Mouse (Mus musculus) lung, embryonic 15.5 days (tissue): Measurements from ENCODE around the gene D330045A20Rik. TPM values are rescaled to one million over a fixed set of nuclear protein-coding genes. Genes with fewer than 3 reads are reported as not detected.
A peak's percentile ranks its signal among the peaks of the same experiment; 100 is the strongest.
"Not testable (repeated sequence)": the region's sequence is repeated elsewhere in the genome, so short reads cannot be mapped to it uniquely, and the experiment has no call there.

Experiments used
- ATAC-seq: fragments of 200-750 bp; cut with Nextera tagmentation; 2 replicates; pipeline ENCODE4 v1.8.0; 2017; ENCODE audit warnings: moderate number of reproducible peaks, borderline replicate concordance; ENCODE audit not compliant: low FRiP score, low TSS enrichment; ENCODE audit errors: extremely low read depth
- H3K27ac ChIP-seq: fragments of 300-500 bp; sonication (generic); 2 replicates; pipeline ENCODE4 v1.5.1; 2015; ENCODE audit warnings: moderate library complexity, mild to moderate bottlenecking, inconsistent platforms
- H3K27me3 ChIP-seq: fragments of 300-500 bp; sonication (generic); 2 replicates; pipeline ENCODE4 v1.6.1; 2015; ENCODE audit warnings: inconsistent platforms
- H3K36me3 ChIP-seq: fragments of 300-500 bp; sonication (generic); 2 replicates; pipeline ENCODE4 v1.6.1; 2015; ENCODE audit warnings: inconsistent platforms
- H3K4me1 ChIP-seq: fragments of 300-500 bp; sonication (generic); 2 replicates; pipeline ENCODE4 v1.6.1; 2015; ENCODE audit warnings: inconsistent platforms
- H3K4me2 ChIP-seq: fragments of 300-500 bp; sonication (generic); 2 replicates; pipeline ENCODE4 v1.6.1; 2015; ENCODE audit warnings: inconsistent platforms, mild to moderate bottlenecking, moderate library complexity
- H3K4me3 ChIP-seq: fragments of 300-500 bp; sonication (generic); 2 replicates; pipeline ENCODE4 v1.5.1; 2015; ENCODE audit warnings: mild to moderate bottlenecking, inconsistent platforms
- H3K9ac ChIP-seq: fragments of 300-500 bp; sonication (generic); 2 replicates; pipeline ENCODE4 v1.6.1; 2015; ENCODE audit warnings: inconsistent platforms
- H3K9me3 ChIP-seq: fragments of 300-500 bp; sonication (generic); 2 replicates; pipeline ENCODE4 v1.6.1; 2016; ENCODE audit warnings: inconsistent platforms
- WGBS: fragments of 180-500 bp; shearing (Covaris S2); methylation state at CpG from one replicate; pipeline ENCODE4 v1.1.7; 2015; 5-methylcytosine and 5-hydroxymethylcytosine counted together
- polyA plus RNA-seq: library from polyadenylated mRNA; unstranded; fragments of >200 nt; fragmentation: Nextera tagmentation; extraction: Ambion mirVana; gene quantifications from 2 replicates; pipeline ENCODE4 v1.2.1, GENCODE M21; 2015

D330045A20Rik gene
- polyA plus RNA-seq, 1 experiment from 2014 or later = 1.2 TPM

DNA sequence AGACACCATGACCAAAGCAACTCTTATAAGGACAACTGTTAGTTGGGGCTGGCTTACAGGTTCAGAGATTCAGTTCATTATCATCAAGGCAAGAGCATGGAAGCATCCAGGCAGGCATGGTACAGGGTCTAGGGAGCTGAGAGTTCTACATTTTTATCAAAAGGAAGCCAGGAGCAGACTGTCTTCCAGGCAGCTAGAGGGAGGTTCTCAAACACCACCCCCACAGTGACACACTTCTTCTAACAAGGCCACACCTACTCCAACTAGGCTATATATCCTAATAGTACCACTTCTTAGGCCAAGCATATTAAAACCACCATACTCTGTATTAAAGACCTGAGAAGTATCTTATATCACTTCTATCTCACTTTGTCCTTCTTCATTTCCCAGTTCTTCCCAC, 49.5 kb downstream of the D330045A20Rik start:
- H3K9me3 ChIP-seq = no peaks in the 10 kb centered on the region
- no peak for ATAC-seq
- H3K27ac ChIP-seq = no peak overlapping the region
- H3K9ac ChIP-seq = no peak overlapping the region
- H3K4me1 ChIP-seq = no peaks in the 10 kb centered on the region
- no peak overlapping the region for H3K4me3 ChIP-seq
- H3K36me3 ChIP-seq = no peaks in the 10 kb centered on the region
- no peaks in the 10 kb centered on the region for H3K27me3 ChIP-seq
- no peak overlapping the region for H3K4me2 ChIP-seq

DNA sequence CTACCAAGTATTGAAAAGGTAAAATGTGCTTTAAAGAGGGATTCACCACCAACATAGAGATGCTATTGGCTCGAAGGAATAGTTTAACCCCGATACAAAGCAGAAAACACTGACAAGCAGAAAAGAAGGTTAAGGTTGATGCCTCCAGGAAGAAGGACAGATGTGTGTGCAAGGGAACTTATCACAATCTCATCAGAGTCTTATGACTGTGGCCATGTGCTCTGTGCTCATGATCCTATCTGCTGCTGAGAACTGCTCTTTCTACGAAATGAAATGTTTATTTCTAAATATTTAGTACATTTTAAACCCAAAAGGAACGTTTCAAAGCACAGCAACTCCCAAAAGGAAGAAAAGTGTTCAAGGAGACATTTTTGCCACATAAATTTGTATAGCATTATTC, 52.1 kb downstream of the D330045A20Rik start:
- Histone ChIP-seq H3K4me3 (no peak overlapping the region), H3K9ac (no peak overlapping the region), H3K27me3 (no peaks in the 10 kb centered on the region), H3K4me1 (no peaks in the 10 kb centered on the region), H3K36me3 (no peaks in the 10 kb centered on the region), H3K27ac (no peak overlapping the region), H3K4me2 (no peak overlapping the region), H3K9me3 (no peaks in the 10 kb centered on the region)
- no peak for ATAC-seq
- 65% methylated on average over 4 of the region's 4 CpGs for WGBS

DNA sequence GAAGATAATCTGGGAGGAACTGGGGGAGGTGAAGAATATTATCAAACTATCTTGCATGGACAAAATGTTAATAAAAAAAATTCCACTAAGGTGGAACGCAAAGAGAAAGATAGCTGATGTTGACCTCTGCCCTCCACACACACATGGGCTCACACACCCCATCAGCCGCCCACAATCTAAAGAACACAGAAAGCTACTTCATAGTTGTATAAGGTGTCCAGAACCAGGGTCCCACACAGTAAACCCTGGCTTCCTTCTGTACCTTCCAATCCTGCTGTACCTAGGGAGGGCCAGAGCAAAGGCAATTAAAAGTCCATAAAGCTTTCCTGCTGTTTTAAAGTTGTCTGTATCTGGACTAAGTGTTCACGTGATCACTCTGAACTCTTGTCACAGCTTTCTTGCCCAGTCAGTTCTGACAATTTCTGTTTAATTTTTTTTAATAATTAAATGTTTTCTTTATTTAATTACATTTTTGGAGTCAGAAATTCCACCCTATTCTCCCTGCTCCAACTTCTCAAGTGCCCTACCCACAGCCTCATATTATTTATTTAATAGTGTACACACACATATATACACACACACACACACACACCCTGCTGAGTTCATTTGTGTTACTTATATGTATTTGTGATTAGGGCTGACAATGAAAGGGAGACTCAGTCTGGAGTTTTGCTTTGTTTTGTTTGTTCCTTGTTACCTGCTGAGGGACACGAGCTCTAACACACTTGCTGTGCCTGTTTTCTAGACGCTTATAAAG, 57.7 kb downstream of the D330045A20Rik start:
- Histone ChIP-seq H3K9me3 (no peaks in the 10 kb centered on the region), H3K4me3 (no peak overlapping the region), H3K27ac (no peak overlapping the region), H3K4me1 (no peaks in the 10 kb centered on the region), H3K4me2 (no peak overlapping the region), H3K36me3 (no peaks in the 10 kb centered on the region), H3K27me3 (no peaks in the 10 kb centered on the region), H3K9ac (no peak overlapping the region)
- no peak for ATAC-seq
- 62% methylated on average over 5 of the region's 5 CpGs for WGBS

DNA sequence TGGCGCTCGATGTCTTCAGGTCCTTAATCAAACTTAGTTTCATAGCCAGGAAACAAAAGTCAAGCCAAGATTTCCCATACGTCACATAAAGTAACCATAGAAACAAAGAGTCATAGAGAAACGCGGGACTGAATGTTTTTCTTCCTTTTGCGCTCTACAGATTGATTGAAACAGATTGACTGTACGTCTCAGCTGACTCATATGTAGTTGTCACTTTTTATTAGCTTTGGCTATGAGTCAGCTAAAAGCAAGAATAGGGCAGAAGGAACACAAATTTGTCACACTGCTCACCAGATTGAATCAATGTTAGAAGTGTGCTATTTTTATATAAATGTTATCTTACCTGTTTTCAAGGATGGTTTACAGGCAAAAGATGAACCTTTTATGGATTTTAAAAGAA, 63.6 kb downstream of the D330045A20Rik start:
- no peaks in the 10 kb centered on the region for H3K36me3 ChIP-seq
- H3K9ac ChIP-seq = no peak overlapping the region
- WGBS = 62% methylated on average over 7 of the region's 7 CpGs
- no peaks in the 10 kb centered on the region for H3K4me1 ChIP-seq
- no peak for ATAC-seq
- H3K9me3 ChIP-seq = no peaks in the 10 kb centered on the region
- H3K4me3 ChIP-seq = no peak overlapping the region
- no peaks in the 10 kb centered on the region for H3K27me3 ChIP-seq
- no peak overlapping the region for H3K27ac ChIP-seq
- H3K4me2 ChIP-seq = no peak overlapping the region

DNA sequence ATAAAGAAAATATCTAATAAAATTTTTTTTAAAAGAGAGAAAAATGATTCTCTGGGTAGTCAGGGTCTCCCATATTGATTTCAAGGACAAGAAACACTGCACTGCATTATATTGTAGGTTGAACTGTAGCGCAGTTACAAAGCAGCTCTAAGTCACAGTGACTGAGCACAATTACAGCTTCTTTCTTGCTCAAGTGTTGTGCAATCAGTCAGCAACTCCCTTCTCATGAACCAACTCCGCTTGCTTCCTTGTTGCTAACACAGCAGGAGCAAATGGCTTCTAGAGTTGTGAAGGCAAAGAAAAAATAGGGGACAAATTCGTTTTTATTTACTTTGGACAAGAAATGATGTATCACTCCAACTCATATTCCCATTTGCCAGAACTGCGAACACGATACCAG, 70.3 kb downstream of the D330045A20Rik start:
- Histone ChIP-seq H3K4me2 (no peak overlapping the region), H3K9me3 (no peaks in the 10 kb centered on the region)
- 72% methylated on average over 5 of the region's 5 CpGs for WGBS

DNA sequence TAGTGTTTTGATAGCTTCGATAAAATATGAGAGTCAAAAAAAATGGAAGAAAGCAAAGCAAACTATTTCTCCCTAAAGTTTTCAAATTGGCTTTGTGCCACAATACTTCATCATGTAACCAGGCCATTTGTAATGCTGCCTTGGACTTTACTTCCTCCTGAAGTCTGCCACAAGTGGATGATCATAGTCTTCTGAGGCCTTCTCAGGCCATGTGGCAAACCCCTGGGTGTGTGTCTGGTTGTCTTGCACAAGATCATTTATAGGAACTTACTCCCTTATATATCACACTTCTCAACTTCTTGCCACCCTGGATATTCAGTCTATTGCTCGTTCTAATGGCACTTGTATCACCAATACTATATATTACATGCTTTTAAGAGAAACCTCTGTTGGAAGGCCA, 71.9 kb downstream of the D330045A20Rik start:
- WGBS = 79% methylated on average over 2 of the region's 2 CpGs
- H3K27me3 ChIP-seq = no peaks in the 10 kb centered on the region
- ATAC-seq = no peak

More for the DNA sequence above, 70.3 kb downstream of the D330045A20Rik start:
- H3K27ac ChIP-seq = no peak overlapping the region
- H3K36me3 ChIP-seq = no peaks in the 10 kb centered on the region
- no peak for ATAC-seq
- no peak overlapping the region for H3K4me3 ChIP-seq
- no peaks in the 10 kb centered on the region for H3K27me3 ChIP-seq
- H3K9ac ChIP-seq = no peak overlapping the region
- H3K4me1 ChIP-seq = no peaks in the 10 kb centered on the region

DNA sequence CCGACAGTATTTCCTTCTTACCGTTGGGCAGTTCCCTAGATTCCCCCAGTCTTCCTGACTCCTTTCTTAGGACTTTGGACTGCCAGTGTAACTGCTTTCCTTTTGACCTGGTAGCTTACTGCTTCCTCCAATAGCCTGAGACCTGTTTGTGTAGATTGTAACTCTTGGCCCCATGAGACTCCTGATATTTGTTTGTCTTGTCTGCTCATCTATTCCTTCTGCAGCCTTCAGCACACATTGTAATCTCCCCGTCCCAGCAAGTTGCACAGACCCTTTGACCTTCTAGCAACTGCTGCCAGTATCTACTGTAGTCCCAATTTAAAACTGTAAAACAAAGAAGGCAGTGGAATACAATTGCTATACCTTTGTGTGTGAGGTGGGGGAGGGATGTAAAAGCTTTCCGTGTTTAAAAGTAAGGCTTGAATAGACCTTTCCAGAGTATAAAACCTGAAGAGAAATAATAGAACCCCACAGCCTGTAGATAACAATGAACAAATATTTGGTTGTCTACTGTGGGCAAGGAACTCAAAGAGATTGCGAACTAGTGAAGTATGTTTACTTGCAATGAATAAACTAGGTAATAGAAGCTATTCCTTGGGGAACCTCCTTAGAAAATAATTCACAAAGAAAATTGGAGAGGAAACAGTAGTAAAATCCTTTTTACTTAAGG, 82.2 kb downstream of the D330045A20Rik start:
- H3K4me1 ChIP-seq = no peaks in the 10 kb centered on the region

More for the DNA sequence above, 71.9 kb downstream of the D330045A20Rik start:
- H3K4me2 ChIP-seq = no peak overlapping the region
- no peak overlapping the region for H3K27ac ChIP-seq
- H3K4me1 ChIP-seq = no peaks in the 10 kb centered on the region
- H3K4me3 ChIP-seq = no peak overlapping the region
- no peaks in the 10 kb centered on the region for H3K36me3 ChIP-seq
- no peaks in the 10 kb centered on the region for H3K9me3 ChIP-seq
- no peak overlapping the region for H3K9ac ChIP-seq

DNA sequence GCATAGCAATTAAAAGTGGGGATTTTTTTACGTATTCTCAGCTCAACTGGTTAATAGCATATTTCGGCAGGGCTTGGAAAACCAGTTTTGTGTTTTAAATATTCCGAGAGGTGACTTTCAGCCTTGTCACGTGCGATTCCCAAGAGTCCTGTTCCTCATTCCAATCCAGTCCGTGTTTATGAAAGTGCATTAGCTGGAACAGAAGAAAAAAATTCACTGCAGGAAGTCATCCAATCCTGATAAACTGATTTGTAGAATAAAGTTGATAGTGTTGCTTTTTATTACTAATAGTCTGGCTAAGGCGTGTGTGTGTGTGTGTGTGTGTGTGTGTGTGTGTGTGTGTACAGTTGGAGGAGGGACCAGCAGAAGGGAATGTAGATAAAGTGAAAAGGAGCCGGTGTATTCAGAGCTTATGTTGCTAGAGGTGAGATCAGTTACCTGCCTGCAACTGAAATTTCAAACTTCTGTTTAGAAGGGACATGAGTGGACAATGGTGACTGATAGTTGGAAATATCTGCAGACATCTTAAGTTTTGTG, 82.8 kb downstream of the D330045A20Rik start, which contains the start of gene Rnf128:
Gene Rnf128 (plus strand): TSS at position 392 of the 537 bp plus-strand sequence.
- H3K27me3 ChIP-seq = no peaks in the 10 kb centered on the region
- peak within 1 kb of the TSS; percentile 8; the same call in 1 of the 2 replicates for H3K4me2 ChIP-seq
- ATAC-seq = no peak
- no peaks in the 10 kb centered on the region for H3K9me3 ChIP-seq
- WGBS = 44% methylated on average over 8 of the region's 8 CpGs
- H3K27ac ChIP-seq = no peak within 1 kb of the TSS
- H3K36me3 ChIP-seq = no peaks in the 10 kb centered on the region
- no peaks in the 10 kb centered on the region for H3K4me1 ChIP-seq
- no peak within 1 kb of the TSS for H3K9ac ChIP-seq
- H3K4me3 ChIP-seq = no peak within 1 kb of the TSS

More for the DNA sequence above, 82.2 kb downstream of the D330045A20Rik start:
- Histone ChIP-seq H3K36me3 (no peaks in the 10 kb centered on the region), H3K27me3 (no peaks in the 10 kb centered on the region), H3K9me3 (no peaks in the 10 kb centered on the region), H3K4me3 (no peak overlapping the region), H3K4me2 (no peak overlapping the region), H3K9ac (no peak overlapping the region), H3K27ac (no peak overlapping the region)
- no peak for ATAC-seq
- 47% methylated on average over 5 of the region's 5 CpGs for WGBS

DNA sequence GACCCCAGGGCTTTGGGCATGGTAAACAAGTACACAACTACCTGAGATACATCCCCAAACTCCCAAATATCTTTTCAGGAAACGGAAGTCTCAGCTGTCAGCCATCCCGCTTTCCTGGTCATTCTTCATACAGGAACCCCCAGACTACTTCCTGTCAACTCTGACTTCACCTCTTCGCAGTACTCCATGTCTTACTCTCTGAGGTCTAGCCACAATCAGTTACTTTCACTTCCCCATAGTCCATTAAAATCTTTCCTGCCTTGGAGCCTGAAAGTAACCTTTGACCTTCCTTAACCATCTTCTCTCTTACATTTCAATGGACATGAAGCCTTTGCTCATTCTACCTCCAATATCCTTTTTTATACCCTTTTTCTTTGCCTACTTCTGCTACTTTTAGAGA, 89.9 kb downstream of the D330045A20Rik start:
- Histone ChIP-seq H3K27me3 (no peaks in the 10 kb centered on the region; the same call in 1 of the 2 replicates), H3K27ac (no peak overlapping the region), H3K36me3 (no peaks in the 10 kb centered on the region), H3K4me3 (no peak overlapping the region), H3K4me1 (no peaks in the 10 kb centered on the region), H3K4me2 (no peak overlapping the region), H3K9ac (no peak overlapping the region), H3K9me3 (no peaks in the 10 kb centered on the region)
- 82% methylated on average over 3 of the region's 3 CpGs for WGBS
- ATAC-seq = no peak

DNA sequence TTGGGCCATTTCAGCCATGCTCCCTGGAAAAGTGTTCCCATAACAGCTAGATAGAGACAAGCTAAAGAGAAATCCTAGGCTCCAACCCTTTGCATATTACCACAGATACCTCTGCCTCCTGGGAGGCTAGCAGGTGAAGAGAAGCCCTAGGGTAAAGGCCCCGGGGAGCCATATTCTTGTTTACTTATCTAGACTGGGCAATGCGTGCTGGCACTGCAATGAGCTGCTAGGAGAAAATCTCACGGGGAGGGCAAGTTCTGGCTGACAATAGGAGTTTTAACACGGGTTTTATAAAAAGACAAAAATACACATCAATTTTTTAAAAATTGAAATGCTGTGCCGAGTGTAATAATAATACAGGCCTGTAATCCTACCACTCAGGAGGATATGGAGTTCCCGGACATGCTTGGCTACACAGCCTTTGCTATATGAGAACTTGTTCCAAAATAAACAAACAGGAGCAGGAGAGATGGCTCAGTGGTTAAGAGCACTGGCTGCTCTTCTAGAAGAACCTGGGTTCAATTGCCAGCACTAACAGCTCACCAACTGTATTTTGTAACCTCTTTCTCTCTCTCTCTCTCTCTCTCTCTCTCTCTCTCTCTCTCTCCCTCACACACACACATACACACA, 98.6 kb downstream of the D330045A20Rik start:
- H3K36me3 ChIP-seq = no peaks in the 10 kb centered on the region
- no peak overlapping the region for H3K27ac ChIP-seq
- H3K9me3 ChIP-seq = no peaks in the 10 kb centered on the region
- WGBS = 45% methylated on average over 6 of the region's 6 CpGs
- H3K9ac ChIP-seq = no peak overlapping the region
- no peak overlapping the region for H3K4me3 ChIP-seq
- no peak for ATAC-seq
- H3K27me3 ChIP-seq = no peaks in the 10 kb centered on the region
- no peak overlapping the region for H3K4me2 ChIP-seq
- H3K4me1 ChIP-seq = no peaks in the 10 kb centered on the region

DNA sequence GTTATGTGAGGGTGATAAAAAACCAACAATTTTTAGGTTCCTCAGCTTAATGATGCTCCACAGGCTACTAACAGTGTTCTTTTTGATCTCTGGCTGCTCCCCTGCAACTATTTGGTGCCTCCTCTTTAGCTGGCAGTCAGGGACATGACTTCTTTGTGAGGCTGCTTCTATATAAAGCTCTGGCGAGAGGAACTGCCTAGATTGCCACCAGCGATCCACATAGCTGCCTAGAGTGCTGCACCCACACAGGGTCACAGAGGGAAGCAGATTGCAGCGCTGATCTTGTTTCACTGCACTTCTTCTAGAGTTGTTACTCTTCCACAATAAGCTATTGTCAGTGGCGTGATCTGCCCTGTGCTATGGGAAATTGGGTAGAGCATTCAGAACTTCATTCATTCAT, 103.4 kb downstream of the D330045A20Rik start:
- H3K36me3 ChIP-seq = no peaks in the 10 kb centered on the region
- no peak for ATAC-seq
- no peaks in the 10 kb centered on the region for H3K4me1 ChIP-seq
- no peaks in the 10 kb centered on the region for H3K9me3 ChIP-seq
- H3K4me2 ChIP-seq = no peak overlapping the region
- no peak overlapping the region for H3K4me3 ChIP-seq
- no peak overlapping the region for H3K27ac ChIP-seq
- WGBS = 38% methylated on average over 4 of the region's 4 CpGs
- H3K27me3 ChIP-seq = no peaks in the 10 kb centered on the region; the same call in 1 of the 2 replicates
- H3K9ac ChIP-seq = no peak overlapping the region

DNA sequence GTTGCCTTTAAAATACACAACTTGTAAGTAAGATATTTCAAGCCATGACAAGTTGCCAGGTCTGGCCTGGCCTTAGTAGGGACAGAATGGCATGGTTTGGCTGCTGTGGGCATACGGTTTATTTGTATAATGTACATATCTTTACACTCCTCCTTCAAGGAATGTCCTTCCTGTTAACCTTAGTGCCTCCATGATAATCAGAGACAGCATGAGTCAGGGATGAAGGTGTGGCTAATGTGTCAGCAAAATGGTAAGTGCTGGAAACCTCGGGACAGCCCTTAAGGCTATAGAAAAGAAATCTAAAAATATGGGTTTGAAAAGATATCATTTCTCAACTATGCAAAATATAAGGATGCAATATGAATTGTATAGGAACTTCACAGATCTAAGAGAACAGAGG, 106.5 kb downstream of the D330045A20Rik start:
- H3K27me3 ChIP-seq, H3K9ac ChIP-seq, H3K27ac ChIP-seq, H3K9me3 ChIP-seq, H3K36me3 ChIP-seq, H3K4me1 ChIP-seq, H3K4me2 ChIP-seq, ATAC-seq, H3K4me3 ChIP-seq: not testable (repeated sequence)
- WGBS = 45% methylated on average over 2 of the region's 2 CpGs
